Mouse (Mus musculus) intestine, embryonic 16.5 days (tissue): ENCODE measurements around the gene Cluh. TPM values are rescaled to one million over a fixed set of nuclear protein-coding genes. Genes with fewer than 3 reads are reported as not detected.

ENCODE experiments used
- ATAC-seq: fragments of 200-750 bp; cut with Nextera tagmentation; 2 replicates; pipeline ENCODE4 v1.8.0; 2017; ENCODE audit warnings: moderate TSS enrichment, moderate library complexity
- H3K27ac ChIP-seq: fragments of 300-500 bp; sonication (generic); 2 replicates; pipeline ENCODE4 v1.5.1; 2014; ENCODE audit warnings: mild to moderate bottlenecking, low read length
- H3K27me3 ChIP-seq: fragments of 300-500 bp; sonication (generic); replicated peaks from 2 replicates; pipeline ENCODE4 v1.6.1; 2014; ENCODE audit warnings: low read length, control low read depth, mixed read lengths; ENCODE audit not compliant: control insufficient read depth, insufficient read depth
- H3K36me3 ChIP-seq: fragments of 300-500 bp; sonication (generic); 2 replicates; pipeline ENCODE4 v1.6.1; 2014; ENCODE audit warnings: low read length, control low read depth; ENCODE audit not compliant: control insufficient read depth, insufficient read depth
- H3K4me1 ChIP-seq: fragments of 300-500 bp; sonication (generic); 2 replicates; pipeline ENCODE4 v1.6.1; 2014; ENCODE audit warnings: low read length, control low read depth, mixed read lengths; ENCODE audit not compliant: control insufficient read depth, insufficient read depth
- H3K4me2 ChIP-seq: fragments of 300-500 bp; sonication (generic); 2 replicates; pipeline ENCODE4 v1.6.1; 2014; ENCODE audit warnings: low read depth, low read length, control low read depth
- H3K4me3 ChIP-seq: fragments of 300-500 bp; sonication (generic); 2 replicates; pipeline ENCODE4 v1.5.1; 2014; ENCODE audit warnings: mild to moderate bottlenecking, low read length
- H3K9ac ChIP-seq: fragments of 300-500 bp; sonication (generic); 2 replicates; pipeline ENCODE4 v1.6.1; 2014; ENCODE audit warnings: low read depth, low read length
- H3K9me3 ChIP-seq: fragments of 300-500 bp; sonication (generic); 2 replicates; pipeline ENCODE4 v1.6.1; 2016; ENCODE audit warnings: low read length, control low read depth; ENCODE audit not compliant: control insufficient read depth
- WGBS: fragments of 180-500 bp; shearing (Covaris S2); extraction: QIAGEN DNeasy Blood & Tissue Kit; methylation state at CpG from one replicate; pipeline ENCODE4 v1.1.7; 2014; 5-methylcytosine and 5-hydroxymethylcytosine counted together
- polyA plus RNA-seq: library from polyadenylated mRNA; unstranded; fragments of >200 nt; fragmentation: Nextera tagmentation; extraction: Ambion mirVana; gene quantifications from 2 replicates; pipeline ENCODE4 v1.2.1, GENCODE M21; 2015

The Cluh gene
- 57.0 and 66.0 TPM in 2 replicates for polyA plus RNA-seq

DNA sequence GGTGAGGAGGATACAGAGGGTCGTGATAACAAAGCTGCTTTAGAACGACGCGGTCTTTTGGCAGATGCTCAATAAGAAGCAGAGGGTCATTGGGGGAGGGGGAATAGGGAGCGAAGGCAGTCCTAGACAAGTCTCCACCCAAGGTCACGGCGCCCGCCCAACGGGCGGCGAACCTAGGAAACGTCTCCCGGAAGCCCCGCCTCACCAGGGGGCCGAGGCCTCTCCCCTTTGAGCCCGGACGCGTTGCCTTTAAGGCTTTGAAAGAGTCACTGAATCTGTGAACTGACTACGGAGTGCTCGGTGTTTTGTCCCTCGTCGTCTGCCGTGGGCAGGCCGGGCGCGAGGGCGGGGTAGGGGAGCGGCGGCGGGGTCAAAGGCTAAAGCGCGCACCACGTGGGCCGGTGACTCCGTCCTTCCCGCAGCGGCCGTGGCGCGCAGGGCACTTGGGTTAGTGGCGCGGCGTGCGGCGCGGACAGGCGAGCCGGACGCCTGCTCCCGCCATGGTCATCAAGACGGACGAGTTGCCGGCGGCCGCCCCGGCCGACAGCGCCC, at the start of gene Cluh:
TSS of gene Cluh (plus strand) at position 401 of the 552 bp plus-strand sequence.
- Histone ChIP-seq H3K9ac (peak within 1 kb of the TSS; percentile 91), H3K4me3 (peak within 1 kb of the TSS; percentile 96), H3K9me3 (no peaks in the 10 kb centered on the region), H3K36me3 (no peaks in the 10 kb centered on the region), H3K4me1 (peaks cover 35% of the 10 kb centered on the region), H3K4me2 (peak within 1 kb of the TSS; percentile 81), H3K27ac (peak within 1 kb of the TSS; percentile 93), H3K27me3 (no peaks in the 10 kb centered on the region)
- under 1% methylated on average over 57 of the region's 58 CpGs for WGBS
- peak; percentile 86 for ATAC-seq

DNA sequence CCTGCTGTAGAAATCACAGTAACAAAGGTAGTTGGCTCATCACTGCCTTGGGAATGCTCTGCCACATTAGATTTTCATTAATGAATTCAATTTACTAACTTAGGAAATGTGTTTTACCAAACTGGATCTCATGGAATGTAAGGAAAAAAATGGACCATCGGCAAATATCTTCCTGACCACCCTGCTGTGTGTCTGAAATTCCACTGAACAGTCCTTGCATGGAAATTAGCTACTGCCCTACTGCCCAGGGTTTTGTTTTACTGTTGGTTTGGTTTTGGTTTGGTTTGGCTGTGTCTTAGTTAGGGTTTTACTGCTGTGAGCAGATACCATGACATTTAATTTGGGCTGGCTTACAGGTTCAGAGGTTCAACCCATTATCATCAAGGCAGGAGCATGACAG, 47.0 kb upstream of the Cluh start:
- WGBS: 82% methylated on average over 1 of the region's 1 CpGs
- H3K9ac ChIP-seq: no peak overlapping the region
- H3K36me3 ChIP-seq: no peaks in the 10 kb centered on the region
- no peak overlapping the region for H3K27ac ChIP-seq
- no peak overlapping the region for H3K4me2 ChIP-seq
- H3K27me3 ChIP-seq: no peaks in the 10 kb centered on the region
- no peaks in the 10 kb centered on the region for H3K4me1 ChIP-seq
- ATAC-seq: no peak
- no peak overlapping the region for H3K4me3 ChIP-seq
- peaks cover 3% of the 10 kb centered on the region; the same call in 1 of the 2 replicates for H3K9me3 ChIP-seq

DNA sequence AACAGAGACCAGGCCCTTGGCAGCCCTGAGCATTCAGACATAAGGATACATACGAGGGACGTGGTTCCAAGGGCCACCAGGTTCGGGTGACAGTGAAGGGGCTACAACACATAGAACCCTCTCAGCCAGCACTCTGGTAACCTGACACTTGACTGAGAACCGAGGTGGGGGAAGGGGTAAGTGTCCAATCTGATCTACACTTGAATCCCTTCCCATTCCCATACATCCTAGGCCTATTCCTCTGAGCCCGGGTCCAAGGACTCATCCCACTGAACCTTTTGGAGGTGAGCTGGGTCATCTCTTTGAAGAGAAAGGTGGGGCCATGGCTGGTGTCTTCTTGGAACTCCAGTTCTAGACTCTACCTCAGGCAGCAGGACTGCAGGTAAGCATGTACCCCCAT, 39.2 kb upstream of the Cluh start:
- H3K4me3 ChIP-seq: no peak overlapping the region

DNA sequence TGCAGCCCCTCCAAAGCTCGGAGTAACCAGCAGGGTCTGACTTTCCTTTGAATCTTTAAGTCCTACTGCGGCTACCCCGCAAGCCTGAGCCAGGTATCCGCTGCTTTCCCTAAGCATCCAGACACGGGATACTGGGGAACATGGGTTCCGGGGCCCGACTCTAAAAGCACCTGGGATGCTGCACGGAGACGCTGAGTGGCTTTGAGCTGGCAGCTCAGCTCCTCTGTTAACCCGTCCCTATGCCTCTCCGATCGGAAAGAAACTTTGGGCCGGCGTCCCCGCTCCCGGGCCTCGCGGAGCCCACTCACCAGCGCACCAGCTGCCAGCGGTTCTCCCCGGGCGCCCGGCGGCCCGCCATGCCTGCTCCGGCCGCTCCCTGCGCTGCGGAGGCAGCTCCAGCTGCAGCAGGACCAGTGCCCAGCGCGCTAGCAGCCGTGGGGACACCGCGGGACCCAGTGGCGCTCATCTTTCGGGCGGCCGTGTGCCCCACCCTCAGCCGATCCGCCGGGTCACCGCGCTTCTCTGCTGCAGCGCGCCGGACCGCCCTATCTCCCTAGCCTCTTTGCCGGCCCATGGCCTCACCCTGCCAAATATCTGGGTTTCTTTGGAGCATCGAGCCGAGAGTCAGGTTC, 38.6 kb upstream of the Cluh start, which contains the start of gene Rap1gap2:
TSS of gene Rap1gap2 (minus strand) at position 371 of the 632 bp plus-strand sequence.
- Histone ChIP-seq H3K27me3 (peaks cover 31% of the 10 kb centered on the region), H3K9ac (peak within 1 kb of the TSS; percentile 55), H3K9me3 (no peaks in the 10 kb centered on the region), H3K27ac (no peak within 1 kb of the TSS), H3K4me1 (peaks cover 10% of the 10 kb centered on the region), H3K4me3 (peak within 1 kb of the TSS; percentile 48), H3K4me2 (peak within 1 kb of the TSS; percentile 72), H3K36me3 (no peaks in the 10 kb centered on the region)
- no peak; the same call in 1 of the 2 replicates for ATAC-seq
- 2% methylated on average over 50 of the region's 50 CpGs for WGBS

More for the DNA sequence above, 39.2 kb upstream of the Cluh start:
- Histone ChIP-seq H3K27ac (no peak overlapping the region), H3K36me3 (no peaks in the 10 kb centered on the region), H3K4me2 (no peak overlapping the region), H3K27me3 (peaks cover 31% of the 10 kb centered on the region), H3K4me1 (peaks cover 10% of the 10 kb centered on the region), H3K9me3 (no peaks in the 10 kb centered on the region), H3K9ac (no peak overlapping the region)
- 33% methylated on average over 5 of the region's 5 CpGs for WGBS
- no peak for ATAC-seq

DNA sequence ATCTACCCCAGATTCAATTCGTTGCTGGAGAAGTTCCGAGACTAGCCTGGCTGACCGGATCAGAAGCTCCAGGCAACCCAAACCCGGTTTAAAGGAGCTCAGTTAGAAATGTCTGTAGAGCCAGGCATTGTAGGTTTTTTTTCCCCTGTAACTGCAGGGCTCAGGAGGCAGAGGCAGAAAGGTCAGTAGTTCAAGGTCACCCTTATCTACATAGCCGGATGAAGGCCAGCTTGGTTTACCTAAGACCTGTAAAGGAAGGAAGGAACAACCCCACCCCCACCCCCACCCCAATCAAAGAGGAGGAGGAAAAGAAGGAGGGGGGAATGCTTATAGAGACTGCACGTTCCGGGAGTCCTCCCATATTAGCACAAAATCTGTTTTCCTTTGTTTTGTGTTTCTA, 37.9 kb upstream of the Cluh start:
- Histone ChIP-seq H3K4me1 (peaks cover 10% of the 10 kb centered on the region), H3K9ac (no peak overlapping the region), H3K27me3 (peaks cover 31% of the 10 kb centered on the region), H3K36me3 (no peaks in the 10 kb centered on the region), H3K4me2 (no peak overlapping the region; the same call in 1 of the 2 replicates), H3K27ac (no peak overlapping the region), H3K4me3 (no peak overlapping the region; the same call in 1 of the 2 replicates), H3K9me3 (no peaks in the 10 kb centered on the region)
- no peak for ATAC-seq
- 9% methylated on average over 7 of the region's 7 CpGs for WGBS

DNA sequence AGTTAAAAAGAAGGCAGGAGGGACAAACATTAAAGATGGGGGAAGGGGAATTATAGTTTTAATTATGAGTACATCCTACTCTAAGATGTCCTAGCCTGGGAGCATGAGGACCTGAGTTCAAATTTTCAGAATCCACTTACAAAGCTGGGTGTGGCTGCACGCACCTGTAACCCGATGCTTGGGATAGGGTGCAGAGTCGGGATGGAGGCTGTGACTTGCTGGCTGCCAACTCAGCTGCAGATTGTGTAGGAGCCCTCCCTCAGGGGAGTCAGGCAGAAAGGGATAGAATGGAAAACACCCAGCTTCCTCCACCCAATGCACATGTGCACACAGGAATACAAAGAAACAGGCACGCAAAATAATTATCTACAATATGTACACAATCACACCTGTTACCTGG, 35.9 kb upstream of the Cluh start:
- H3K9ac ChIP-seq: no peak overlapping the region
- 68% methylated on average over 4 of the region's 4 CpGs for WGBS
- H3K4me1 ChIP-seq: peaks cover 10% of the 10 kb centered on the region
- H3K36me3 ChIP-seq: no peaks in the 10 kb centered on the region
- no peaks in the 10 kb centered on the region for H3K9me3 ChIP-seq
- no peak overlapping the region for H3K27ac ChIP-seq
- no peak overlapping the region for H3K4me3 ChIP-seq
- ATAC-seq: no peak
- H3K27me3 ChIP-seq: peaks cover 31% of the 10 kb centered on the region
- H3K4me2 ChIP-seq: no peak overlapping the region

DNA sequence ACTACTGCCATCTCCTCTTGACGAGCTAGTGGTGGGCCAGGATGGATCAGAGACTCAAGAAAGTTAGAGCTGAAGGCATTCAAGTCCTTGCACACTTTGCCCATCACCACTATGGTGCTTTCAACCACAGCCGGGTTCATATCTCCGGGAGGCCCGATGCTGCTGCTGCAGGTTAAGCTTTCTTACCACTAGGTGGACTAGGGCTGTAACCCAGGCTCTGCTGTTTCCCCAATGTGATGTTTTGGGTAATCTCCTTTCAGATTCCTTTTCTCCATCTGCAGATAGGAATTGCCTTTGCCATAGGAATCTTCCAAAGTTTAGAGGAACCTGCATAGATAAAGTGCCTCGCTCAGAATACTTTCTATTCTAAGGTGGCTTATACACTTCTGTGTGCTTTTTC, 33.7 kb upstream of the Cluh start:
- no peak overlapping the region for H3K4me3 ChIP-seq
- no peak overlapping the region for H3K4me2 ChIP-seq
- H3K27me3 ChIP-seq: peaks cover 28% of the 10 kb centered on the region
- no peak overlapping the region for H3K27ac ChIP-seq
- H3K36me3 ChIP-seq: no peaks in the 10 kb centered on the region
- H3K9ac ChIP-seq: no peak overlapping the region
- no peak for ATAC-seq
- 55% methylated on average over 5 of the region's 5 CpGs for WGBS
- no peaks in the 10 kb centered on the region for H3K9me3 ChIP-seq
- peaks cover 14% of the 10 kb centered on the region for H3K4me1 ChIP-seq

DNA sequence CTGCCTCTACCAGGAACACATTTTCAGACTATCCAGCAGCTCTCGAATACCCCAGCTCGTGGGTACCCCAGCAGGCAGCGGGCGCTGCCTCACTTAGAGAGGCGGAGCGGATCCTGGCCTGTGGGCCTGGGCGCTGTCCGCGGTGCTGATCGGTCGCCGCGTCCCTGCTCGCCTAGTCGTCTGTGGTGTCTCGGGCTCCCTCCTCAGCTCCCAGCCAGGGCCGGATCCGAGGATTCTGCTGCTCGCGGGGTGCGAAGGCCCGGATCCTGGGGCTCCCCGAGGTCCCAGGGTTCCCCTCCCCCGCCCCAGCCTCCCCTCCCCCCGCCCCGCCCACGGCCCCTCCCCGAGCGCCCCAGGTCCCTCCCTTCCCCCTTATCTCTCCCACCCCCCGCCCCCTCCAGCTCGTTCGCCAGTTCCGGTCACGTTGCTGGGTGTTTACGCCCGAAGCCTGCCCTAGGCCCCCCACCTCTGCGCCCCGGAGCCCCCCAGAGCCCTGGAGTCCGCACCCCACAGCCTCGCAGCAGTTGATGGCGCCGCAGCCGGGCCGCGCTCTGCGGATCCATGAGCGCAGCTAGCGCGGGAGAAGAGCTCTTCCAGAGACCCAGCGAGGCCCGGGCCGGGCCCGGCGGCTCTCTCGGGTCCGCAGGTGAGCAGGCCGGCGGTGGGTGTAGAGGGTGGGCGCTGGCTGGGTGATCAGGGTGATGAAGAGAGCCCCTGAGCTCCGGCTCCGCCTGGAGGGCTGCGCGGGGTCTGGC, 29.9 kb upstream of the Cluh start, which contains the start of gene Ccdc92b:
TSS of gene Ccdc92b (plus strand) at position 405 of the 755 bp plus-strand sequence.
- Histone ChIP-seq H3K27ac (no peak within 1 kb of the TSS), H3K4me2 (peak within 1 kb of the TSS; percentile 58), H3K36me3 (no peaks in the 10 kb centered on the region), H3K9ac (no peak within 1 kb of the TSS), H3K27me3 (peaks cover 18% of the 10 kb centered on the region), H3K9me3 (no peaks in the 10 kb centered on the region), H3K4me1 (peaks cover 13% of the 10 kb centered on the region; the same call in 1 of the 2 replicates), H3K4me3 (peak within 1 kb of the TSS; percentile 33)
- ATAC-seq: peak; percentile 82
- WGBS: 1% methylated on average over 55 of the region's 63 CpGs

DNA sequence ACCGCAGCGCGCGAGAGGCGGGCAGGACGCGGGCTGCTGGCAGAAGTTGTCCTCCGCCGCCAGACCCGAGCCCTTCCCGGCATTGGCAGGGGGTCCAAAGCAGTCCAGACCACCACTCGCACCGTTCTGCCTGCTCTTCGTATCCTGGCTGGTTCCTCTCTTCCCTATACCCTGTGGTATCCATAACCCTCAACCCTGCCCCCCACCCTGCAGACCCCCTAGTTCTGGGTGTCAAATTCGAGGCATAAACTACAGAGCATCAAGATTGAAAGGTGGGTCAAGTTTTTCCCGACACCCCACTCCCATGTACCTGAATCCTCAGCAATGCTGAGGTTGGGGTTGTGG, 29.4 kb upstream of the Cluh start:
- no peak for ATAC-seq
- no peak overlapping the region for H3K9ac ChIP-seq
- H3K4me2 ChIP-seq: peak overlapping the region; percentile 58
- no peak overlapping the region for H3K27ac ChIP-seq
- H3K36me3 ChIP-seq: no peaks in the 10 kb centered on the region
- 4% methylated on average over 16 of the region's 16 CpGs for WGBS
- peaks cover 18% of the 10 kb centered on the region for H3K27me3 ChIP-seq
- H3K4me3 ChIP-seq: peak overlapping the region; percentile 33
- no peaks in the 10 kb centered on the region for H3K9me3 ChIP-seq
- peaks cover 13% of the 10 kb centered on the region; the same call in 1 of the 2 replicates for H3K4me1 ChIP-seq
